Mouse (Mus musculus) CH12.LX (cell line): ENCODE data around the gene Lrrk2. TPM values are rescaled to one million over a fixed set of nuclear protein-coding genes. Genes with fewer than 3 reads are reported as not detected.

Experiments used
- DNase-seq: peaks from one replicate; pipeline ENCODE4 v3.0.0-alpha.2; 2013; ENCODE audit errors: extremely low read depth
- H3K27ac ChIP-seq: 2 replicates; pipeline ENCODE4 v1.5.1; 2012; ENCODE audit warnings: low read depth, mild to moderate bottlenecking, control low read depth, moderate library complexity; ENCODE audit not compliant: insufficient read depth
- H3K27me3 ChIP-seq: replicated peaks from 2 replicates; pipeline ENCODE3; 2012; ENCODE audit warnings: inconsistent platforms
- H3K36me3 ChIP-seq, 2 experiments: replicated peaks in 1 of 2; 2 replicates each; pipeline versions ENCODE3 to v1.6.1; 2012; ENCODE audit warnings: inconsistent platforms in 1 of 2, low read length in 1 of 2, mild to moderate bottlenecking in 1 of 2, mixed read lengths in 1 of 2, moderate library complexity in 1 of 2; ENCODE audit not compliant: control insufficient read depth in 1 of 2, insufficient read depth in 1 of 2
- H3K4me1 ChIP-seq, 2 experiments: 2 replicates each; pipeline ENCODE4 v1.6.1; 2012; ENCODE audit warnings: inconsistent platforms in 1 of 2, moderate library complexity in 1 of 2; ENCODE audit not compliant: insufficient read depth in 2 of 2, control insufficient read depth in 1 of 2
- H3K4me2 ChIP-seq: 2 replicates; pipeline ENCODE4 v1.6.1; 2012; ENCODE audit warnings: low read depth, mild to moderate bottlenecking, control low read depth; ENCODE audit not compliant: poor library complexity, insufficient read depth, severe bottlenecking
- H3K4me3 ChIP-seq, 3 experiments: fragments of 150-350 bp in 1 of 3; sonication (generic) in 1 of 3; replicated peaks in 1 of 3; 2 replicates each; pipeline versions ENCODE3 to v1.5.1; 2011 to 2012; ENCODE audit warnings: low read depth in 2 of 3, low read length in 2 of 3, mild to moderate bottlenecking in 2 of 3, moderate library complexity in 2 of 3, control low read depth in 1 of 3, improper control_type of control experiment in 1 of 3, inconsistent platforms in 1 of 3, mixed read lengths in 1 of 3; ENCODE audit not compliant: poor library complexity in 1 of 3
- H3K79me2 ChIP-seq: replicated peaks from 2 replicates; pipeline ENCODE4 v1.6.1; 2012; ENCODE audit warnings: mild to moderate bottlenecking, moderate library complexity; ENCODE audit not compliant: control insufficient read depth, poor library complexity, insufficient read depth, severe bottlenecking; ENCODE audit errors: extremely low read depth
- H3K9ac ChIP-seq: 2 replicates; pipeline ENCODE4 v1.6.1; 2012; ENCODE audit warnings: low read depth, mild to moderate bottlenecking, control low read depth, moderate library complexity; ENCODE audit not compliant: insufficient read depth
- H3K9me3 ChIP-seq: replicated peaks from 2 replicates; pipeline ENCODE3; 2012; ENCODE audit warnings: low read length, inconsistent platforms, mixed read lengths
- BHLHE40 ChIP-seq: IDR thresholded peaks from 2 replicates; pipeline ENCODE4 v1.6.1; 2011; ENCODE audit warnings: mild to moderate bottlenecking, low read depth, low read length, improper control_type of control experiment
- CHD2 ChIP-seq: IDR thresholded peaks from 2 replicates; pipeline ENCODE4 v1.6.1; 2011; ENCODE audit warnings: low read length, improper control_type of control experiment
- CTCF ChIP-seq, 2 experiments: IDR thresholded peaks in 1 of 2; conservative IDR thresholded peaks in 1 of 2; 2 replicates each; pipeline ENCODE4 v1.5.1; 2011 to 2012; ENCODE audit warnings: low read depth in 2 of 2, low read length in 2 of 2, improper control_type of control experiment in 1 of 2, inconsistent platforms in 1 of 2, mild to moderate bottlenecking in 1 of 2, moderate library complexity in 1 of 2
- EP300 ChIP-seq: IDR thresholded peaks from 2 replicates; pipeline ENCODE4 v1.6.1; 2011; ENCODE audit warnings: low read length, improper control_type of control experiment
- ETS1 ChIP-seq: conservative IDR thresholded peaks from 2 replicates; pipeline ENCODE4 v1.6.1; 2012; ENCODE audit warnings: low read depth, mild to moderate bottlenecking, inconsistent platforms, low read length, improper control_type of control experiment, moderate library complexity
- GABPA ChIP-seq: IDR thresholded peaks from 2 replicates; pipeline ENCODE4 v1.6.1; 2012; ENCODE audit warnings: low read depth, low read length, improper control_type of control experiment, inconsistent platforms; ENCODE audit not compliant: insufficient replicate concordance
- HCFC1 ChIP-seq: IDR thresholded peaks from 2 replicates; pipeline ENCODE4 v1.6.1; 2012; ENCODE audit warnings: low read depth, mild to moderate bottlenecking, inconsistent platforms, low read length, improper control_type of control experiment
- JUND ChIP-seq: conservative IDR thresholded peaks from 2 replicates; pipeline ENCODE4 v1.6.1; 2011; ENCODE audit warnings: low read depth, low read length, improper control_type of control experiment
- KAT2A ChIP-seq: IDR thresholded peaks from 2 replicates; pipeline ENCODE4 v1.6.1; 2012; ENCODE audit warnings: low read length, improper control_type of control experiment, inconsistent platforms; ENCODE audit not compliant: insufficient replicate concordance
- MAX ChIP-seq: IDR thresholded peaks from 2 replicates; pipeline ENCODE4 v1.6.1; 2011; ENCODE audit warnings: low read length, improper control_type of control experiment
- MXI1 ChIP-seq: IDR thresholded peaks from 2 replicates; pipeline ENCODE4 v1.6.1; 2011; ENCODE audit warnings: mild to moderate bottlenecking, low read depth, low read length, improper control_type of control experiment
- MYC ChIP-seq: IDR thresholded peaks from 2 replicates; pipeline ENCODE4 v1.6.1; 2011; ENCODE audit warnings: low read depth, mild to moderate bottlenecking, improper control_type of control experiment, low read length
- NELFE ChIP-seq: IDR thresholded peaks from 2 replicates; pipeline ENCODE4 v1.6.1; 2011; ENCODE audit warnings: low read depth, low read length, improper control_type of control experiment
- NRF1 ChIP-seq: IDR thresholded peaks from 2 replicates; pipeline ENCODE4 v1.6.1; 2014; ENCODE audit warnings: low read depth, mild to moderate bottlenecking, inconsistent platforms, low read length, improper control_type of control experiment, moderate library complexity
- POLR2A ChIP-seq: IDR thresholded peaks from 2 replicates; pipeline ENCODE4 v1.6.1; 2011; ENCODE audit warnings: low read depth, mild to moderate bottlenecking, improper control_type of control experiment, low read length
- RAD21 ChIP-seq: IDR thresholded peaks from 2 replicates; pipeline ENCODE4 v1.6.1; 2011; ENCODE audit warnings: low read depth, mild to moderate bottlenecking, low read length, improper control_type of control experiment, moderate library complexity
- RCOR1 ChIP-seq: conservative IDR thresholded peaks from 2 replicates; pipeline ENCODE4 v1.6.1; 2012; ENCODE audit warnings: low read depth, mild to moderate bottlenecking, inconsistent platforms, low read length, improper control_type of control experiment
- SMC3 ChIP-seq: IDR thresholded peaks from 2 replicates; pipeline ENCODE4 v1.6.1; 2011; ENCODE audit warnings: low read depth, low read length, improper control_type of control experiment
- TCF12 ChIP-seq: IDR thresholded peaks from 2 replicates; pipeline ENCODE4 v1.6.1; 2014; ENCODE audit warnings: low read depth, mild to moderate bottlenecking, inconsistent platforms, low read length, improper control_type of control experiment
- UBTF ChIP-seq: IDR thresholded peaks from 2 replicates; pipeline ENCODE4 v1.6.1; 2012; ENCODE audit warnings: low read depth, mild to moderate bottlenecking, inconsistent platforms, low read length, improper control_type of control experiment, moderate library complexity
- ZC3H11A ChIP-seq: IDR thresholded peaks from 2 replicates; pipeline ENCODE4 v1.6.1; 2012; ENCODE audit warnings: low read depth, mild to moderate bottlenecking, inconsistent platforms, low read length, improper control_type of control experiment
- ZMIZ1 ChIP-seq: IDR thresholded peaks from 2 replicates; pipeline ENCODE4 v1.6.1; 2012; ENCODE audit warnings: low read depth, mild to moderate bottlenecking, inconsistent platforms, low read length, improper control_type of control experiment
- dilution Hi-C: fragments of 300-500 bp; cut with MboI; formaldehyde crosslinking; loops from 2 replicates; pipeline ENCODE4 v1.14.3; 2020; ENCODE audit warnings: low sequenced_read_pairs; ENCODE audit not compliant: extremely low pct_unique_long_range_greater_than_20kb, extremely low pct_ligation_motif_present
- in situ Hi-C: fragments of 300-500 bp; cut with MboI; formaldehyde crosslinking; loops from 3 replicates; pipeline ENCODE4 v1.14.3; 2019; ENCODE audit warnings: low sequenced_read_pairs, low pct_ligation_motif_present, low pct_unique_long_range_greater_than_20kb, mixed read lengths
- polyA plus RNA-seq: library from polyadenylated mRNA; unstranded; fragments of >175 nt; gene quantifications from 2 replicates; pipeline ENCODE4 v1.2.1, GENCODE M21; 2012; ENCODE audit warnings: low read depth; ENCODE audit not compliant: insufficient read length
- total RNA-seq, 2 experiments: library from RNA; depleted of rRNA; stranded (reverse); fragments of 300-350 nt in 1 of 2; fragments of >200 nt in 1 of 2; gene quantifications; 2 replicates each; pipeline ENCODE4 v1.2.3; 2012 to 2014

The Lrrk2 gene
- total and polyA plus RNA-seq, 3 experiments, result not detected

GRCm38 (mm10) chr15:91754546-91754945 lies 81.6 kb downstream of the Lrrk2 start:
- in situ Hi-C loops (no loop called here), dilution Hi-C loops (no loop called here)
- H3K4me3 ChIP-seq, result no peak overlapping the region

GRCm38 (mm10) chr15:91755756-91756155 lies 82.8 kb downstream of the Lrrk2 start:
- in situ Hi-C loops, result no loop called here
- dilution Hi-C loops, result no loop called here
- TF ChIP-seq MXI1, result no peak
- no peak for TF ChIP-seq RAD21
- TF ChIP-seq SMC3, result no peak
- TF ChIP-seq KAT2A, result no peak
- no peak for TF ChIP-seq NELFE
- TF ChIP-seq ZC3H11A, result no peak
- no peak for TF ChIP-seq POLR2A
- TF ChIP-seq, all 38 proteins: peak for 0
- Histone ChIP-seq H3K27me3 (no peaks in the 10 kb centered on the region), H3K4me3 (no peak overlapping the region), H3K79me2 (no peaks in the 10 kb centered on the region), H3K9ac (no peak overlapping the region), H3K27ac (no peak overlapping the region), H3K36me3 (no peaks in the 10 kb centered on the region), H3K9me3 (peaks cover 52% of the 10 kb centered on the region), H3K4me1 (no peaks in the 10 kb centered on the region), H3K4me2 (no peak overlapping the region)
- DNase-seq, result no peak

More at GRCm38 (mm10) chr15:91754546-91754945, 81.6 kb downstream of the Lrrk2 start:
- Histone ChIP-seq H3K4me2 (no peak overlapping the region), H3K27ac (no peak overlapping the region), H3K9ac (no peak overlapping the region), H3K27me3 (no peaks in the 10 kb centered on the region), H3K4me1 (no peaks in the 10 kb centered on the region), H3K36me3 (no peaks in the 10 kb centered on the region), H3K79me2 (no peaks in the 10 kb centered on the region), H3K9me3 (peaks cover 52% of the 10 kb centered on the region)
- DNase-seq, result no peak
- no peak for TF ChIP-seq ZMIZ1
- no peak for TF ChIP-seq GABPA
- no peak for TF ChIP-seq MAX
- no peak for TF ChIP-seq BHLHE40
- TF ChIP-seq RAD21, result no peak; the same call in 1 of the 2 replicates
- TF ChIP-seq MXI1, result no peak
- TF ChIP-seq MYC, result no peak
- no peak for TF ChIP-seq POLR2A
- TF ChIP-seq TCF12, result no peak
- TF ChIP-seq NRF1, result no peak
- no peak for TF ChIP-seq ETS1
- no peak for TF ChIP-seq EP300
- TF ChIP-seq JUND, result no peak
- no peak for TF ChIP-seq CTCF (conservative IDR thresholded peaks at IDR 0.05 in 1 of 2, IDR thresholded peaks at IDR 0.05 in 1 of 2; ENCODE audit: low read depth in 2 of 2, low read length in 2 of 2)
- TF ChIP-seq UBTF, result no peak
- no peak for TF ChIP-seq RCOR1
- no peak for TF ChIP-seq CHD2
- no peak for TF ChIP-seq HCFC1
- no peak for TF ChIP-seq NELFE
